Mouse (Mus musculus): ENCODE data around the gene Galk1. TPM values are rescaled to one million over a fixed set of nuclear protein-coding genes. Genes with fewer than 3 reads are reported as not detected.

Gene Galk1
- polyA plus RNA-seq, 1 experiment, result 83.2 TPM

DNA sequence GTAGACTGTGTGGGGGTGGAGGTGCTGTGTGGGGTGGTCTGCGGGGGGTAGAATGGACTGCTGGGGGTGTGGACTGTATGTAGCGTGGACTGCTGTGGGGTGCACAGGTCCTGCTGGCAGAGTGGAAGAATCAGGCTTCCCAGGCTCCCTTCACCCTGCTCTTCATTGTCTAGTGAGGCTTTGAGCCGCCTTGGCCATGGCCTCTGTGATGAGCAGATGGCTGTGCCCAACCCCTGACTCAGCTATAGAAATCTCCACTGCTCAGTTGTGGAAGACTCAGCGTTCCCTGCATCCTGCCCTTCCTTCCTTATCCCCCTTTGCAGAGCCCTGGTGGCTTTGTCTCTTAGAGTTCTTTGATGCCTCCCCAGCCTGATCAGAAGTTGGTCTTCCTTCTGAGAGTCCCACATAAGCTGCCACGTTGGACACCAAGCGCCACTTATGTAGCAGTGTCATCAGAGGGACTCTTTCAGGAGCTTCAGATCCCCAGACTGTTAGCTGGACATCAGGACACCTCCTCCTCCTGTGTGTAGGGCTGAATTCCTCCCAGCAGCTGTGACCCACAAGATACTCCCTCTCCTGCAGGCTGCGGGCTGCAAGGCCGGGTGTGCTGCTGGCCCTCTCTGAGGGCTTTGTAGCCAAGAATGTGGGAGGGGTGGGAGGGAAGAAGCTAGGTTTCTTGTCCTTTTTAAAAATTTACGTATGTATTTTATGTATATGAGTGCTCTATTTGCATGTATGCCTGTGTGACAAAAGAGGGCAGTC, 49.7 kb downstream of the Galk1 start:
- DNase-seq, result no peak
- no peaks in the 10 kb centered on the region for H3K4me1 ChIP-seq (ENCODE audit: control insufficient read depth, insufficient read depth, low read length)
- no peak overlapping the region for H3K27ac ChIP-seq (ENCODE audit: insufficient read depth, low read depth, low read length)
- no peak for TF ChIP-seq POLR2A (IDR thresholded peaks at IDR 0.05; ENCODE audit: low read depth, low read length)
- no peak for TF ChIP-seq CTCF (conservative IDR thresholded peaks at IDR 0.05; ENCODE audit: insufficient read depth, insufficient read length, low read depth, low read length)
- WGBS, result 94% methylated on average over 9 of the region's 9 CpGs
- no peaks in the 10 kb centered on the region; the same call in 1 of the 2 replicates for H3K36me3 ChIP-seq (ENCODE audit: control insufficient read depth, insufficient read depth, low read length)
- H3K27me3 ChIP-seq (replicated peaks; ENCODE audit: control insufficient read depth, insufficient read depth, low read length), result no peaks in the 10 kb centered on the region
- no peak overlapping the region for H3K4me3 ChIP-seq (ENCODE audit: insufficient read depth, low read depth, low read length)

DNA sequence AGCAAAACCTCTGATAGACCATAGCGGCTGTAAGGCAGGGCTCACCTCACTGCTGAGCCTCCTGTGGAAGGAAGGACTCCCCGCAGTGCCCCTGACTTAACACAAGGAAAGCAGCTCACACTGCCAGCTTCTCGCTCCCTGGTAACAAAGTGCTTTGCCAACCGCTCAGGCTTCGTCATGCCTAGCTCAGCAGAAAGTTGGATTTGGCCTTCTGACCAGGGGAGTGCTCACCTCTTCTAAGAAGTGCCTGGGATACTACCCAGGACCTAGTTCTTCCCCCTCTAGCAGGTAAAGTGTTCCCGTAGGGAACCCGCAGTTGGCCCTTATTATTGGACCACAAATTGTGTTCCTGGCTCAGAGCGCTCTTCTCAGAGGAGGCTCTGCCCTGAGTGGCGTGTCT, 53.5 kb downstream of the Galk1 start:
- TF ChIP-seq CTCF (conservative IDR thresholded peaks at IDR 0.05; ENCODE audit: insufficient read depth, insufficient read length, low read depth, low read length) (no peak), POLR2A (IDR thresholded peaks at IDR 0.05; ENCODE audit: low read depth, low read length) (no peak)
- Histone ChIP-seq H3K27me3 (replicated peaks; ENCODE audit: control insufficient read depth, insufficient read depth, low read length) (no peaks in the 10 kb centered on the region), H3K4me1 (ENCODE audit: control insufficient read depth, insufficient read depth, low read length) (peaks cover 13% of the 10 kb centered on the region; the same call in 1 of the 2 replicates), H3K27ac (ENCODE audit: insufficient read depth, low read depth, low read length) (no peak overlapping the region), H3K36me3 (ENCODE audit: control insufficient read depth, insufficient read depth, low read length) (no peaks in the 10 kb centered on the region; the same call in 1 of the 2 replicates), H3K4me3 (ENCODE audit: insufficient read depth, low read depth, low read length) (no peak overlapping the region)
- 86% methylated on average over 9 of the region's 9 CpGs for WGBS
- peak; percentile 66 for DNase-seq

Other genes with a start within 250 kb of the Galk1 start
- gene Tmem94, start 247.3 kb downstream of the Galk1 start, polyA plus RNA-seq (2012; rRNA removed), result 77.1 and 97.8 TPM in 2 replicates
- gene Caskin2, start 199.1 kb downstream of the Galk1 start, polyA plus RNA-seq (2012; rRNA removed), result 36.9 and 46.7 TPM in 2 replicates
- gene Tsen54, start 198.0 kb downstream of the Galk1 start, polyA plus RNA-seq (2012; rRNA removed), result 36.4 and 43.4 TPM in 2 replicates
- 153 and 166 TPM in 2 replicates for gene Llgl2, start 188.7 kb downstream of the Galk1 start, polyA plus RNA-seq (2012; rRNA removed)
- gene Myo15b, start 154.3 kb downstream of the Galk1 start, polyA plus RNA-seq (2012; rRNA removed), result 104 and 132 TPM in 2 replicates
- gene Smim5, start 112.8 kb downstream of the Galk1 start, polyA plus RNA-seq (2012; rRNA removed), result 26.1 and 26.7 TPM in 2 replicates
- 5.0 and 5.7 TPM in 2 replicates for gene Smim6, start 100.7 kb downstream of the Galk1 start, polyA plus RNA-seq (2012; rRNA removed)
- 20.5 and 24.1 TPM in 2 replicates for gene Sap30bp, start 79.4 kb downstream of the Galk1 start, polyA plus RNA-seq (2012; rRNA removed)
- gene Recql5, start 79.2 kb downstream of the Galk1 start, polyA plus RNA-seq (2012; rRNA removed), result 16.9 and 18.8 TPM in 2 replicates
- 5.1 and 5.3 TPM in 2 replicates for gene Itgb4, start 38.0 kb downstream of the Galk1 start, polyA plus RNA-seq (2012; rRNA removed)
- 135 and 150 TPM in 2 replicates for gene H3f3b, start 15.2 kb upstream of the Galk1 start, polyA plus RNA-seq (2012; rRNA removed)
- gene Unk, start 17.6 kb upstream of the Galk1 start, polyA plus RNA-seq (2012; rRNA removed), result 22.1 and 28.1 TPM in 2 replicates
- gene Unc13d, start 65.2 kb upstream of the Galk1 start, polyA plus RNA-seq (2012; rRNA removed), result 1.1 and 2.4 TPM in 2 replicates
- gene Wbp2, start 74.3 kb upstream of the Galk1 start, polyA plus RNA-seq (2012; rRNA removed), result 391 and 392 TPM in 2 replicates
- gene Trim47, start 114.5 kb upstream of the Galk1 start, polyA plus RNA-seq (2012; rRNA removed), result 34.9 and 39.6 TPM in 2 replicates
- 9.5 and 9.6 TPM in 2 replicates for gene Trim65, start 118.4 kb upstream of the Galk1 start, polyA plus RNA-seq (2012; rRNA removed)
- gene Mrpl38, start 126.1 kb upstream of the Galk1 start, polyA plus RNA-seq (2012; rRNA removed), result 69.9 and 70.7 TPM in 2 replicates
- 24.0 TPM in 2 replicates for gene Fbf1, start 155.4 kb upstream of the Galk1 start, polyA plus RNA-seq (2012; rRNA removed)
- gene Ten1, start 186.1 kb upstream of the Galk1 start, polyA plus RNA-seq (2012; rRNA removed), result 20.1 and 21.0 TPM in 2 replicates
- gene Acox1, start 186.3 kb upstream of the Galk1 start, polyA plus RNA-seq (2012; rRNA removed), result 251 and 265 TPM in 2 replicates
- 6.8 and 7.1 TPM in 2 replicates for gene Evpl, start 225.4 kb upstream of the Galk1 start, polyA plus RNA-seq (2012; rRNA removed)

All from kidney, adult 2 months (tissue).